Mouse (Mus musculus): ENCODE data around the gene Pde2a.

The Pde2a gene

DNA sequence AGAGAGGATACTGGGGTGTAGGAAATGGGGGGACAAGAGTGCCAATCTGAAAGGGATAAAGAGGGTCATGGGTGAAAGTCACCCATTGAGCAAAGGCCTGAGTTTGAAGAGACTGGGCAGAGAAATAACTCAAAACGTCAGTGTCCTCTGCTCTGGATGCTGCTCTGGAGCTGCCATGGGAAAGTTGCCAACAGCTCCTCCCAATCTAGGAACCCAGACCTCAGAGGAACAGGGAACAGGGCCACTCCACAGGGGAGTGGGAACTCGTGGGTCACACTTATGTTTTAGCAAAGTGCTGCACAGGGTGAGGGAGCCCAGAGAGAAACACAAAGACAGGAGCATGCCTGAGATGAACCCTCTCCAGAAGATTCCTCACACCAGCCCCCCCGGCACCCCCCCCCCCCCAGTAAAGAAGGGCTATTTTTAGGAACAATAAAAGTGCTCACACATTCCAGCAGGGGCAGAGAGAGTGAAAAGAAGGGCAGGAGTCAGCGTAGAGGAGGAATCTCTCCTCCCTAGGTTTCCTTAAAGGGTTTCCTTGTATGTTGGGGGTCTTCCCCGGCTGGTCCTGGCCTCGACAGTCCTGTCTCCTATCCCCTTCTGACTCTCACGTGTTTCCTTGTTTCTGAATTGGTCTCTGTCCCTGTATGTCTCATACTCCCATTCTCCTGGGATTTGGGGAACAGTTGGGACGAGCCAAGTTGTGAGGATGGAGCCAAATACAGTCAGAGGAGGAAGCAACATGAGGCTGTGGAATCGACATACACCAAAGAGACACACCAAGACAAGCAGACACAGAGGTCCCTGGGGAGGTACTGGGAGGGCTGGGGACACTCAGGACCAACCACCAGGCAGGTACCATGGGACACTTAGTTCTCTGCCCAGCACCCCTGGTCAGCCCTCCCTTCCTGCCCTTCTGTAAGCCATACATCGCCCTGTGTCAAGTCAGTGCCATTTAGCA, 51.4 kb downstream of the Pde2a start:
- DNase-seq (ENCODE audit: low read depth, low spot score): no peak

DNA sequence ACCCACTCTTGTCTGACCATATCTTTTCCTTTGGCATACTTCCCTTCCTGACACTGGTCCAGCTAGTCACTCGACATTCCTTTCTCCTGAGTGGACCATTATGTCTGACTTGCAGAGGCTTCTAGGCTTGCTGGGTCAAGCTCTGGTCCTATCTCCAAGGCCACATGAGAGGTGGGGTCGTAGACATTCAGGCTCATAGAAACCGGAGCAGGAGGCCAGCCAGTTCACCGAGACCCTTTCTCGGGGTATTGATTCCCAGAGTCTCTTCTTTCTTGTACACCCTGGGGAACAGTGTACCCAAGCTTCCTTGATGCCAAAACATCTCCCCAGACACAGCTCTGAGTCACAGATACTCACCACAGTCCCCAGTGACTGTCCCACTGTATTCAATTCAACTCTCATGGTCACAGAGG, 52.9 kb downstream of the Pde2a start:
- DNase-seq (ENCODE audit: low read depth, low spot score): no peak

DNA sequence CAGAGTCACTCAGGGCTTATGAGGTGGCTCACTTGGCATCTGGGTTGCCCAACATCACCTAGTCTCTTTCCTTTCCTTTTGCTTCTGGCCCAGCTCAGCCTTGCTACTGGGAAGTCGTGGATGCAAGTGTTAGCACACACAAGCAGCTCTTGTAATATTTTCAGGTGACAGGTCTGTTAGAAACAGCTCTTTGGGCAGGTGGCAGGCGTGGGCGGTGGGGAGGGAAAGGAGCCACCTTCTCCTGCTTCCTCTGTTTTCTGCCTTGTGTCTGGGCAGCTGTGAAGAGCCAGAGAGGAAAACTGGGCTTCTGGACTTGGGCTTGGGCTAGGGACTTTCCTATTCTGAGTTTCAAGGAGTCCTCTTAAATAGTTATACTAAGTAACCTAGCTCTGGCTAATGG, 54.5 kb downstream of the Pde2a start:
- no peak for DNase-seq (ENCODE audit: low read depth, low spot score)

DNA sequence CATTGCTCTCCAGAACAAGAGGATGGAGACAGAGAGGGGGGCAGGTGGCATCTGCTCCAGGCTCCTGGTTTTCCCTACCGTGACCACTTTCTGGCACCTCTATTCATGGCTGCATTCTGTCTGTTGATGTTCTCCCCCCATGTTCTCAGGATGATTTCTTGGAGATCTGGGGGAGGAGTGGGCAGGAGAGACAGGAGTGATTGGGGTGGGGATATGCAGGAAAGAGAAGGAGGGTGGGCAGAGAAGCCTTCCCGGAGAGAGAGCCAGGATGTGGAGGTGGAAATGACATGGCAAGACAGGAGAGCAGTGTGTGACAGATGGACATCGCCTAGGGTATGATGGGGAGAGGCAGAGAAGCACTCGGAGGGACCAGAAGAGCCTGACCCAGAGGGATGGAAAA, 55.0 kb downstream of the Pde2a start:
- DNase-seq (ENCODE audit: low read depth, low spot score): no peak

DNA sequence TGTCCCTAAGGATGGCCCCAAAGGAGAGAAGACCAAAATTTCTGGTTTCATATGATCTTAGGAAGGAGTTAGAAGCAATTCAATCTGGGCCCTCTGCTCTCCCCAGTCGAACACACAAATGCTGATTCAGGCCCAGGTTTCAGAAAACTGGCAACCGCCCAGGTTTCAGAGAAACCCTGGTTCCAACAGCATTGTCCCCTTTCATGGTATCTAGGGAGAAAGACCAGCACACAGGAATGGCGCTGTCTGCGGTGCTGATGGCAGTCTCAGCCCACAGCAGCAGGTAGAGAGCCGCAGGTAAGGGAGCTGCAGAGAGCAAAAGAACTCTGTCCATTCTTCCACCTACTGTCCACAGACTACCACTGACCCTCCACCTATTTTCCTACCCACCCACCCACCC, 55.7 kb downstream of the Pde2a start:
- DNase-seq (ENCODE audit: low read depth, low spot score): no peak

DNA sequence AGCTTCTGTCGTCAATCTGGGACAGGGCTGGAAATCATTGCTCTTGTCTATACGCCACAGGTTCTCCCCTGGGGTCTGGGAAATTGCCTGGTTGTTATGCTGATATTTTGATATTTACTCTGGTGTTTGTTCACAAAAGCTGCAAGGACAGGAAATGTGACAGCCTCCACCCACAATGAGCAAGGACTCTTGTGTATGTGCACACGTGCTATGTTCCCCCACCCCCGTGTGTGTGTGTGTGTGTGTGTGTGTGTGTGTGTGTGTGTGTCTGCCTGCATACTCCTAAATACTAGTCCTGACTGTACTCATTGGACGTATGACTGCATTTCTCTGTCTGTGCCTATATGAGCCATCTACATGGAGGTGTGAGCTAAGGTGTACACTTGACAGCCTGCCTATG, 56.6 kb downstream of the Pde2a start:
- DNase-seq (ENCODE audit: low read depth, low spot score): no peak

DNA sequence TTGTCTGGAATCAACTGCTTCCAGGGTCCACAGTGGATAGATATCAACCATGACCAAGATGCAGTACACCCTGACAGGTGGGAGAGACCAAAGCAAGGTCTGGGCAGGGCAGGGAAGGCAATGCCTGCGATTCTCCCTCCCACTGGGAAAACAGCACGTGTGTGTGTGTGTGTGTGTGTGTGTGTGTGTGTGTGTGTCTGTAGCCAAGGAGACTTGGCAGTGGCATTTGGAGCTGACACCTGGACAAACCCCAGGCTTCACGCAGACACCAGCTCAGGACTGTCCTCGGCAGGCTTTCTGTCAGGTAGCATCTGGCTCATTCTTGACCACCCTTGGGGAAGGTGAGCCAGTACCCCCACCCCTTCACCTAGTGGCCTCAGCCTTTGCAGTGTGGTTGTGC, 58.4 kb downstream of the Pde2a start:
- DNase-seq (ENCODE audit: low read depth, low spot score): no peak

DNA sequence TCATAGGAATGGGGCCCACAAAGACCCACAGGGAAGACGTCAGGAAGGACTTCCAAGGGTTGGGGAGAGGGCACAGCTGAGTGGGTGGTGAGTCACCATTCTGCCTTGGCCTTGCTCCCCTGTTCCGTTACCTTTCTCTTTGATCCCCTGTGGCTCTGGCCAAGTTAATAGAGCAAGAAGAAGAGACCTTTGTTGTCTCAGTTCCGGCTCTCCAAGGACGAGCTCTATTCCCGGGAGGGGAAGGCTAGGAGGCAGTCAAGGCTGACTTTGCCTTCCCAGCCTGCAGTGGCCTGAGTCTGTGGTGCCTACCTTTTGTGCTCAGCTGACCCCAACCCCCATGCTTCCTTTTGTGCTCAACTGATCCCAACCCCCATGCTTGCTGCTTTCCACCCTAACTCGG, 59.2 kb downstream of the Pde2a start:
- DNase-seq (ENCODE audit: low read depth, low spot score): no peak

DNA sequence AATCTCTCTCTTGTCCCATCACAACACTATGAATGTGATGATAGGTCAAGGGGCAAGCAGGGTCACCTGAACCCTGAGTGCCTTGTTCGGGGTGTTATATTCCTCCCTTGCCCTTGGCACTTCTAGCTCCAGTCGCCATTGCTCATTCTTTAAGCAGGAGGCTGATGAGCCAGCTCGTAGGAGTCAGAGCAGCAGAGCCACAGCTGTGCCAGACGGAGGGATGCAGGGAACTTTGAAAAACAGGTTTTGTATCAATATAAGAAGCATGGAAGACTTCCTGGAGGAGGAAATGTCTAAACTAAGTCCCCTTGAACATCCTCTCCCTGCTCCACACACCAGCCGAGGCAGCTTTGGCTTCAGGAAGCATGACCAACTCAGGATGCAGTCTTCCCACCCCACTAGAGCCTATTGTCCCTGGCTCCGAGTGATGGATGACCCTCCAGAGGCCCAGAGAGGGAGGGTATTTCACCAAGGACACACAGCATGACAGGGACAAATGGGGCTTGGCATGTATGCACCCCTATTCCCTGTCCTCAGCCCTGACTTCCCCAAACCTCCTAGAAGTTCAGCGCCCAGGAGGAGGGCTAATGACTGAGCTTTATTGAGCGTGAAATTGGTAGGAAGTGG, 60.5 kb downstream of the Pde2a start:
- no peak for DNase-seq (ENCODE audit: low read depth, low spot score)

DNA sequence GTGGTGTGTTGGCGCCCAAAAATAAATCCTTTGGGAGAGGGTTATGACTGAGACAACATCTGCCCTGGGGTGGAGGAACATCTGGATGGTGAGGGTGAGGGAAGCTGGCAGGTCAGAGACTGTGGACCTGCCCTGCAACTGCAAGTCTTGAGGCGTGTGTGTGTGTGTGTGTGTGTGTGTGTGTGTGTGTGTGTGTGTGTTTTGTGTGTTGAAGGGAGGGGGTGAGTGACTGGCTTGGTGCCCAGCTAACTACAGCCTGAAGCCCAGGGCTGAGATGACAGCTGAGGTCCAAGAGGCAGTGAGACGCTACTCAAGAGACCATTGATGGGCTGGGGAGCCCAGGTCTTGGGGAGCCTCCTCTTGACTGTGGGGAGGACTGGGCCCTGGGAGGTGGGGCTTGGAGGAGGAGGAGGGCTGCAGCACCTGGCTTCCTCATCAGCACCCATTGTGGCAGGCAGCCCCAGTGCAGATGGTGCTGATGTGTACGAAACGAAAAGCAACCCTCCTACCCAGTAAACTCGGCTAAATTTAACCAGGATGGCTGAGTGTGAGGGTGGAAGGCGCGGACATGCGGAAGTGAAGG, 61.1 kb downstream of the Pde2a start:
- DNase-seq (ENCODE audit: low read depth, low spot score): no peak

DNA sequence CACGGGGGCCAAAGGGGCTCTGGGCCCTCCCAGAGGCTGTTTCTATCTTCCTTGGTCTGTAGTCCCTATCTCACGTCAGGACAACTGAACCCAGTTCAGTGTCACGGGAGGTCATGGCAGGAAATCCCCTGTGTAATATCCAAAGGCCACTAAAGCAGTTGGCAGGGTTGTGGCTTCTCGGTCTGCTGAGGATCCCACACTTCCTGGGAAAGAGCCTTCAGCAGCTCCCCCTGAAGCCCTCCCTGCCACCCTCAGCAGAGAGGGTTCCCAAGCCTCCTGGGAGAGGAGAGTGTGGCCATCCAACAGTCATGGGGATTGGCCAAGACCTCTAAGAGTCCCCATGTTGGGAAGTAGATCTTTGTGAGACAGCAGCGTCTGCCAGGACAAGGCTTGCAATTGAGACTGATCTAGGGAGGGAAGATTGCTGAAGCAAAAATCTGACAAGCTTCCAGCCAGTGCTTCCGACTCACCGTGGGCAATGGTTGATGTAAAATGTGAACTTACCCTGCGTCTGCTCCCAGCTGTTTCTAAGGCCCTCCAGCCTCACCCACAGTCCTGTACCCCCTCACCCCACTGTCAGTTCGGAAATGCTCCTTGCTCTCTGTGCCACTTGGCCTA, 62.1 kb downstream of the Pde2a start:
- DNase-seq (ENCODE audit: low read depth, low spot score): no peak

DNA sequence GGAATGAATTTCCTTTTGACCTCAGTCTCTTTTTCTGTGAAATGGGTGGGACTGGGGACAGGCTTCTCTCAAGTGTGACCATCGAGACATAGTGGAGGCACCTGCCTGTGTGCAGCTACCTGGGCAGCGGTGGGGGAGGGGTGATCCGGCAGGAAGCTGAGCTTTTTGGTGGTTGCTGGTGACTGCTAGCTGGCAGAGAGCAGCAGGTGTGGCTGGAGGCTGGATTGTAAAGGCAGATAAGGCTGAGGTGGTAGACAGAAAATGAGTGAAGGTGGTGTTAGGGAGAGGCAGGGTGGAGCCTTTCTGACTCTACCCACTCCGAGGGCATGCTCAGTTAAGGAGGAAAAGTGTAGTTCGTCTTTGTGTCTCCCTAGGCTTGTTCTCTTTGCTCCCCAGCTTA, 65.6 kb downstream of the Pde2a start:
- no peak for DNase-seq (ENCODE audit: low read depth, low spot score)

DNA sequence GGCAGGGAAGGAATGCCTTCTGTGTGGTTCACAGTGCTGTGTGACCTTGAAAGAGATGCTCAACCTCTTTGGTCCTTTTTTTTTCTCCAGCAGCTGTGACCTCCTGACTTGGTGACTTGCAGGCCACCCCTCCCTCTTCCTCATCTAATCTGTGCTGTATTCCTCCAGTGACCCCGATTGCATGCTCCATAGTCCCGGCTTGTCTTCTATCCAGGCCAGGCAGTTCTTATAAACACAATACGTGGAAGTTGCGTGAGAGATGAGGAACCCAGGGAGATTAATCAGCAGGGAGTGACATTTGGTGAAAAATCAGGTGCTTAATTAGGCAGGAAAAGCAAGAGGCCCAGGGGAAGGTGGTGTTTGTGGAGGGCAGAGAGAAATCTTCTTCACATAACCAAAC, 69.5 kb downstream of the Pde2a start:
- DNase-seq (ENCODE audit: low read depth, low spot score): no peak

DNA sequence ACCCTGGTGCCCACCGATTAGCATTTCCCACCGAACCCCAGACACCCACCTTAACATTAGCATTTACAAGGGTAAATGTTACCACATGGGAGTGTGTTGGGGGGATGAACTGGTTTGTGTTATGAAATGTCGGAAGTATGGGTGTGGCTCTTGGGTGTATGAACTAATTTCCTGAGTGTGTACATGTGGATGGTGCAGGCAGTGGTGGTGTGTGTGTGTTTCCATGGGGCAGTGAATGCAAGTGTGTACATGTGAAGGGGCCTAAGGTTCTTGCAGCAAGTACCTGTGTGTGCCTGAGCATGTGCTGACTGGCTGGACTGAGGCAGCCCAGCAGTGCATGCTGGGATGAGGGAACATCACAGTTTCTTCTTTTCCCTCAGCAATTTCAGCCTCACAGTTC, 76.9 kb downstream of the Pde2a start:
- no peak for DNase-seq (ENCODE audit: low read depth, low spot score)

DNA sequence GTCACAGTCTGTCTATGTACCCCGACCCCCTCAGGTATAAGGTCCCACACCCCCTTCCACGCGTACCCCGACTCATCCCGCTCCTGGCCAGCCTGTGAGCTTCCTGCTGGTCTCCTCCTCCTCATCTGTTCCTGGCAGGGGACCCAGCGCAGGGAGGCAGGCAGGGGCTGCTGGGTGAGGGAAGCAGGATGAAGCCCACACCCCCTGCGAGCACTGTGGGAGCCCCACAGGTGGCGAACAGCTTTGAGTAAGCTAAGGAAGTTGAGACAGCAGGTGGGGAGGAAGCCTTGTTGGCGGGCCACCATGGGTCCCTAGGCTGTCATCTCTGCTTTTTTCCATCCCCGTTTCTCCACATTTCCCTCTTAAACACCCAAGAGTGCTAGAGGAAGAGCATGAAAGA, 77.8 kb downstream of the Pde2a start:
- DNase-seq (ENCODE audit: low read depth, low spot score): no peak

DNA sequence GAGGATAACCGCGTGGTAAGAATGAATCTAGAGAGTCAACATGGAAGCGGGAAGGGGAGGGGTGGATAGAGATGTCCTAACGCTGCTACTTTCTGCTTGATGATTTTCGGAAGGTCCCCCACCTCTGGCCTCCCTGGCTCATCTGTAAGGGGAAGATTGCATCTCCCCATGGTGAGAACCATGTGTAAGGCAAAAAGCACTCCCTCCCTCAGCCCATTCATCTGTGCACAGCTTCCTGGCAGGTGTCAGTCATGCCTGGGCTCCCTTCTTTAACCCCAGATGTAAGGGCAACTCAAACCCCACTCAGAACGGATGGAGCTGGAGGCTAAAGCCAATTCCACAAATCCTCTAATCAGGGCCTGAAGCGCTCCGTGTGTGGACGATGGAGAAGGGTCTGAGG, 78.2 kb downstream of the Pde2a start:
- DNase-seq (ENCODE audit: low read depth, low spot score): no peak

DNA sequence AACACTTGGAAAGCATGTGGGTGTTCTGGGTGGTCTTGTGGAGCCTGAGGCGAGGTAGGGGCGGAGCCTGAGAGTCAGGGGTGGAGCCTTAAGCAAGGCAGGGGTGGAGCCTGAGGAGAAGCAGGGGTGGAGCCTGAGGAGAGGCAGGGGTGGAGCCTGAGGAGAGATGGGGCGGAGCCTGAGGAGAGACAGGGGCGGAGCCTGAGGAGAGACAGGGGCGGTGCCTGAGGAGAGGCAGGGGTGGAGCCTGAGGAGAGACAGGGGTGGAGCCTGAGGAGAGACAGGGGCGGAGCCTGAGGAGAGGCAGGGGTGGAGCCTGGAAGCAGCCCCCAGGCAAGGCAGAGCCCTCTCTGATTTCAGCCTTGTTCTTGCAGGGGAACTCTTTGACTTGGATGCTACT, 79.7 kb downstream of the Pde2a start:
- no peak for DNase-seq (ENCODE audit: low read depth, low spot score)

DNA sequence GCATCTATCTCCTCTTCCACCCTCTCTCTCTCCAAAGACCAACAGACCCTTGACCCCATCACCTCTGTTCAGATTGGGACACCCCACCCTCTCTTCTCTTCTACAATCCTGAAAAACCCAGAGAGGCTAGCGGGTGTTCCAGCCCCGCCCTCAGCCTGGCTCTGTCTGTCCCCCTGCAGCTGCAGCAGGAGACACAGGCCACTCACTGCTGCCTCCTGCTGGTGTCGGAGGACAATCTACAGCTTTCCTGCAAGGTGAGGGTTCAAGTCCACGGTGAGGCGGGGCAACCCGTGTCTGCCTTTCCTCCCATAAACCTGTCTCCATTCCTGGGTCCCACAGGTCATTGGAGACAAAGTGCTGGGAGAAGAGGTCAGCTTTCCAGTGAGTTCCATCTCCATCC, 80.2 kb downstream of the Pde2a start:
- no peak for DNase-seq (ENCODE audit: low read depth, low spot score)

DNA sequence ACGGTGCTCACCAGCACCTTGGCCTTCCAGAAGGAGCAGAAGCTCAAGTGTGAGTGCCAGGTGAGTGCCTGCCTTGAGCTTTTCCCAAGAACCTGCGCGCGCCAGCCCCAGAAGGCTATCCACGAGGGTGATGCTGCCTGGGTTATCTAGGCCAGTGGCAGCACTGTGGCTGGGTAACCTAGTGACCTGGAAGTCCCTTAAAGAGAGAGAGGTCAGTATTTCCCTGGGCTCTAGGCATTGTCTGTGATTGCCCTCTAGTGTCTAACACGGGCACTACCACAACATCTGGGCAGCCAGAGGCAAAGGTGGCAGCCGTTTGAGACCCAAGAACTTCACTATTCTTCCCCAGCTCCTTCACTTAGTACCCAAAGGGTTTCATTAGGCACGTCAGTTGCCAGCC, 81.9 kb downstream of the Pde2a start:
- DNase-seq (ENCODE audit: low read depth, low spot score): no peak

DNA sequence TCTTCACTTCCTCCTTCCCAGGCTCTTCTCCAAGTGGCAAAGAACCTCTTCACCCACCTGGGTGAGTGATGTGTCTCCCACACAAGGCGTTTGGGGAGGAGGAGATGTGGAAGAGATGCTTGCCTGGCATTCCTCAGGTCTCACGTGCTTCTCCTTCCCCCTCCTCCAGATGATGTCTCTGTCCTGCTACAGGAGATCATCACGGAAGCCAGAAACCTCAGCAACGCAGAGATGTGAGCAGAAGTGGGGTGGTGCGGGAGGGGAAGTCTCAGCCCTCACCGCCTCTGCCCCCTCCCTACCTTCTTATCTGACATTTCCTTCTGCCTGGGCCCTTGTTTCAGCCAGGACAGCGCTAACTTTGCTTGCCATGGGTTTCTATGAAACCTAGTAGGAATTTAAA, 82.3 kb downstream of the Pde2a start:
- DNase-seq (ENCODE audit: low read depth, low spot score): no peak

DNA sequence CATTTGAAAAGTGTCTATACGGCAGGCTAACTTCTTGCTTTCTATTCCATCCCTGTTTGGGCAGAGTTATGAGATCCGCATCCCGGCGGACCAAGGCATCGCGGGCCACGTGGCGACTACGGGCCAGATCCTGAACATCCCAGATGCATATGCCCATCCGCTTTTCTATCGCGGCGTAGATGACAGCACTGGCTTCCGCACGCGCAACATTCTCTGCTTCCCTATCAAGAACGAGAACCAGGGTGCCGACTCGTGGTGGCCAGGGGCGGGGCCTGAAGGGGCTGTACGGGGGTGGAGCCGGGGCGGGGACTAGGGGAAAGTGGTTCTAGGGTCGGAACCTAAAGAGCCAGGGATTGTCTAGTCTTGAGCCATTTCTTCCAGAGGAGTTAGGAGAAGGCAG, 83.0 kb downstream of the Pde2a start:
- DNase-seq (ENCODE audit: low read depth, low spot score): no peak

DNA sequence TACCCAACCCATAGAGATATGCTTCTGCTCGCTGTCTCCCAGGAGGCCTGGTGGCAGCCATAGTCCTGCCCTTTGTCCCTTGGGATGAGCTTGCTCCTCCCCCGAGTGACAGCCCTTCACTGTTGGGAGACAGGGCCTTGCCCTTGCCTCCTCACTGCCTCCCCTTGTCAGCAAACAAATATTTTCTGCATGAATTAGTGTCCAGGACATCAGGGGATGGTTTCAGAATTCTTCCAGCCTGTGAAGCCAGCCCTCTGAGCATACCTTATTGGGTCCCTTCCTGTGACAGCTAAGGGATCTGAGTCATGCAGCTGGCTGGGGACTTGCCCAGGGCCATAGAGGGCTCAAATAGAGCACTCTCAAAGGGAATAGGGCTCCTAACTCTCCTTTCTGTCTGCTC, 87.7 kb downstream of the Pde2a start:
- no peak for DNase-seq (ENCODE audit: low read depth, low spot score)

DNA sequence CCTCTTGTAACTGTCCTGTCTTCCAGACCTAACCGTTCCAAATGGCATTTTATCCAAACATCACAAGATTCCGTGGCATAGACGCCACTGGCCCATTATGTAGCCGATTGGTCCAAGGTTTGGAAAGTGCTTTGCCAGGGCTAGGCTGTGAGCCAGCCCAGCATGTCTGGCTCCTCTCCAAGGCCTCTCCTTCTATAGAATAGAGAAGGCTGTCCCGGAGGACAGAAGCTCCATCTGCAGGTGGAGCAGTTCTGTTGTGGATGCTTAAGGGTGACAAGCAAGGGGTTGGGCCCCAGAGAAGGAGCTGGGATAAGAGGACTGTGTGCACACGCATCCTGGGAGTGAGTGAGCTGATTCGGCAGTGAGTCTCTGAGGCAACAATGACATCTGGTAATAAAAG, 92.2 kb downstream of the Pde2a start:
- no peak for DNase-seq (ENCODE audit: low read depth, low spot score)
